Mouse (Mus musculus): ENCODE results near the gene Dhps. TPM values are rescaled to one million over a fixed set of nuclear protein-coding genes. Genes with fewer than 3 reads are reported as not detected.

Dhps gene
- polyA plus RNA-seq (2015; fragmentation: Nextera tagmentation; extraction: Ambion mirVana): 86.9 and 109 TPM in 2 replicates

DNA sequence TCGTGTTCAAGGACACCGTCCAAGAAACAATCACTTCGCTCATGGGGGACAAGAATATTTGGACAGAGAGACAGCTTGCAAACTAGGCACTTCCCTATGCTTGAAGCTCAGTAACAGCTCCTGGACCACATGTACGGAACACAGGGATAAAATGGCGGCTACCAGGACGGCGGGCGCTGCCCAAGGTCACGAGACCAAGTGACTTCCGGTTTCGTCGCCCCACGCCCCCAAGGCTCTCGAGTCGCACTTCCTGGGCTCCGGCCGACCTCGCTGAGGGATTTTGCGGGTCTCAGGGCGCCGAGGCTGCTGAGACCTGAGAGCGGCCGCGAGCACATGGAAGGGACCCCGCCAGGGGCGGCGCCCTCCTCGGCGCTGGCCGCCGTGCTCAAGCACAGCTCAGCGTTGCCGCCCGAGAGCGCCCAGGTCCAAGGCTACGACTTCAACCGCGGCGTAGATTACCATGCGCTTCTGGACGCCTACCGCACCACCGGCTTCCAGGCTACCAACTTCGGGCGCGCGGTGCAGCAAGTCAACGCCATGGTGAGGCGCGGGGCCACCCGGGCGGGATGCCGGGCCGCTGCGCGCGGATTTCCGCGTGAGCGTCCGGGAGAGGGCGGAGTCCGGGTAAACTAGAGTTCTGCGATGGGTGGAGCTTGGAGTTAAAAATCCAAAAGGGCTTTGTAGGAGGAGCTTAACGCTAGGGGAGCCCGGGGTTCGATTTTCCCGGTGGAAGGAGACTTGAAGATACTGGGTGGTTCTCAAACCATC, at the start of gene Dhps:
Gene Dhps, plus strand, starts transcription at position 244 of the 768 bp plus-strand sequence.
- Histone ChIP-seq H3K36me3 (peaks cover 54% of the 10 kb centered on the region), H3K27me3 (no peaks in the 10 kb centered on the region), H3K9me3 (no peaks in the 10 kb centered on the region), H3K4me3 (peak within 1 kb of the TSS; percentile 82), H3K27ac (replicated peaks) (peak within 1 kb of the TSS; percentile 93), H3K4me2 (peak within 1 kb of the TSS; percentile 59), H3K9ac (peak within 1 kb of the TSS; percentile 83), H3K4me1 (replicated peaks) (peaks cover 24% of the 10 kb centered on the region)
- WGBS: 0% methylated on average over 68 of the region's 68 CpGs
- ATAC-seq (ENCODE audit: low read depth): peak; percentile 90

DNA sequence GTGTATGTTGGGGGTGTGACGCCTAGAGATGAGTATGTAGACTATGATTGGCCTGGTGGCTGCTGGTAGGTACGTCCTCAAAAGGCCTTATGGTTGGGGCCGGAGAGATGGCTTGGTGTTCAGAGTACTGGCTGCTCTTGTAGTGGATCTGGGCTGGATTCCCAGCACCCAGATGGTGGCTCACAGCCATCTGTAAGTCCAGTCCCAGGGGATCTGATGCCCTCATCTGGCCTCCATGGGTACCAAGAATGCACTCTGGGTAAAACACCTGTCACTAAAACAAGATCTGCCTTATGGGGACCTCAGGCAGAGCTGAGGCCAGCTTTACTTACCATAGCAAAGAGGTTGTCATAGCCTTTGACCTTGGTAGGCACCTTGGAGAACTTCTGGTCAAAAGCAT, 47.7 kb upstream of the Dhps start:
- Histone ChIP-seq H3K27me3 (no peaks in the 10 kb centered on the region), H3K36me3 (peaks cover 52% of the 10 kb centered on the region), H3K9me3 (no peaks in the 10 kb centered on the region), H3K4me2 (peak overlapping the region; percentile 96), H3K9ac (no peak overlapping the region), H3K4me1 (replicated peaks) (peaks cover 38% of the 10 kb centered on the region), H3K4me3 (peak overlapping the region; percentile 86; the same call in 1 of the 2 replicates), H3K27ac (replicated peaks) (no peak overlapping the region)
- ATAC-seq (ENCODE audit: low read depth): no peak
- WGBS: 98% methylated on average over 3 of the region's 3 CpGs

DNA sequence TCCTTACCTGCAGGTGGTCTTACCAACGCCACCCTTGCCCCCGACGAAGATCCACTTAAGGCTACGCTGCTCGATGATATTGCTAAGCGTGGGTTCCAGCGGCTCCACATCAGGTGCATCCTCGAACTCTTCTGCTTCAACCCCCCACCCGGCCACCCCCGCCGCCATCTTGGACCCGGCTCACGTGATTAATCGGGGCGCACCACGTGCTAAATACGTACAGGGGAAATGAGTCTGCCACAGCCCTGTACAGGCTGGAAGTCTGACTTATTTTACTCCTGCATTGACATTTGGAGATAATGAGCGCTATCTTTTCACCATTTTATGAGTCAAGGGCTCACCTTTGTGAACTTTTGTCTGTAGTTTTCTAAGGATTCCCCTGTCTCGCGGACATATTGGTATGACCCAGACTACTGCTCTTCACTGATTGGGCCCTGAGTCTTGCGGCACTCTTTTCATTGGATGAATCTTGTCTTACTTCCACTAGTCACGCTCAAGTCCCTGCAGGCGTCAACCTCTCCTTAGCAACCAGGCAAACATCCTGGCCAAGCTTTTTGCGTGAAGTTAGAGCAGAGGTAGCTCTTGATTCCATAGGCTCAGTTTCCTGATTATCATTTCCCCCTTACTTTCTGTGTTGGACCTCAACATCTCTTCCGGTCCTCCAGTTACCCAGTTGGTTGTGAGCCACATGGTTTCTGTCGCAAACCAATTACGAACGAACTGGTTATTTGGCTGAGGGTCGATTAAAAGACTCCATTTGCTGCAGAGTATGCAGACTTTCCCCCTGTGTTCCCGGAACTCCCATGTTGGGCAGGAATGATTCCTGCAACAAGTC, 46.2 kb upstream of the Dhps start, which contains the start of gene Asna1:
Gene Asna1, minus strand, starts transcription at position 184 of the 835 bp plus-strand sequence.
- Histone ChIP-seq H3K27me3 (no peaks in the 10 kb centered on the region), H3K9me3 (no peaks in the 10 kb centered on the region), H3K9ac (peak within 1 kb of the TSS; percentile 89), H3K4me2 (peak within 1 kb of the TSS; percentile 96), H3K4me1 (replicated peaks) (peaks cover 43% of the 10 kb centered on the region), H3K27ac (replicated peaks) (peak within 1 kb of the TSS; percentile 93), H3K36me3 (peaks cover 48% of the 10 kb centered on the region), H3K4me3 (peak within 1 kb of the TSS; percentile 86)
- peak; percentile 87 for ATAC-seq (ENCODE audit: low read depth)
- WGBS: 6% methylated on average over 30 of the region's 30 CpGs

DNA sequence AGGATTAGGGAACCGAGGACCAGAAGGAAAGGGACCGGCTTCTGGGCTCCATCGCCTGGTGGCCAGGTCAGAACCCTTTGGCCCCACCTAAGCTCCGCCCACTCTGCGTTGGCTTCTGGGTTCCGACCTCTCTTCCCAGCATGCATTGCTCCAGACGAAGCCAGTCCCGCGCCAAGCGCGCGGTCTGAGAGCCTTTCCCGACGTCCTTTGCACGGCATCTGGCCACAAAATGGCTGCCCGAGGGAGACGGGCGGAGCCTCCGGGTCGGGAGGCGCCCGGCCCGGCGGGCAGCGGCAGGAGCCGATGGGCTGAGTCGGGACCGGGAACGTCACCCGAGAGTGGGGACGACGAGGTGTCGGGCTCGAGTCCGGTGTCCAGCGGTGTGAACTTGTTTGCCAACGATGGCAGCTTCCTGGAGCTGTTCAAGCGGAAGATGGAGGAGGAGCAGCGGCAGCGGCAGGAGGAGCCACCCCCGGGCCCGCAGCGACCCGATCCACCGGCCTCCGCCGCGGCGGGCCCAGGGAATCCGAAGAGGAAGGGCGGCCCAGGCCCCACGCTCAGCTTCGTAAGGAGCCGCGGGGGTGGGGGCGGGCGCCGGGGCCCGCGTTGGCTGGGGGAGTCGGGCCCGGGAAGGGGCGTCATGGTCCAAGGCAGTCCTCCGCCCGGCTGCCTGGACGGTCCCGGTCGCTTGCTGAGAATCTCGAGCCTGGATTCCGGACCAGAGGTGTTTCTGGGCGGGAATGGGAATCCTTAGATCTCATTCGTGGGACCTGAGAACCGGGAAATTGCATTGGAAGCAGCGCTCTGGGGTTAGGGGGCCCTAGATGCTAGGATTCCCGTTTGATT, 44.7 kb upstream of the Dhps start, which contains the start of gene Trir:
Gene Trir, plus strand, starts transcription at position 154 of the 846 bp plus-strand sequence.
- H3K4me3 ChIP-seq: peak within 1 kb of the TSS; percentile 86
- peaks cover 43% of the 10 kb centered on the region for H3K4me1 ChIP-seq (replicated peaks)
- H3K36me3 ChIP-seq: peaks cover 46% of the 10 kb centered on the region
- WGBS: under 1% methylated on average over 75 of the region's 75 CpGs
- H3K27me3 ChIP-seq: no peaks in the 10 kb centered on the region
- H3K27ac ChIP-seq (replicated peaks): peak within 1 kb of the TSS; percentile 93
- H3K4me2 ChIP-seq: peak within 1 kb of the TSS; percentile 96
- peak within 1 kb of the TSS; percentile 99 for H3K9ac ChIP-seq
- peak; percentile 69 for ATAC-seq (ENCODE audit: low read depth)
- H3K9me3 ChIP-seq: no peaks in the 10 kb centered on the region

DNA sequence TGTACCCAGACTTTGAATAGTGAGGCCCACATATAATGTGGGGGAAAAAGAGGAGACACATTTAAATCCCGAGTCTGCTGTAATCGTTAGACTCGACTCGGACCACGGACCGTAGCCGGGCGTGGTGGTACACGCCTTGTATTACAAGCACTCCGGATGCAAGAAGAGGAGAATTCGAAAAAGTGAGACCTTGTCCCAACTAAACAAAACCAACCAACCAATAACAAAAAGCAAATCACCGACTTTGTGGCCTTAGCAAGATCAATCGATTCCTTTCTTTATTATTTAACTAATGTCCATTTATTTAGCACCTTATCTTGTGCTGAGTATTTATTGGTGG, 44.1 kb upstream of the Dhps start:
- Histone ChIP-seq H3K4me3 (peak overlapping the region; percentile 86), H3K9me3 (no peaks in the 10 kb centered on the region), H3K27me3 (no peaks in the 10 kb centered on the region), H3K4me2 (peak overlapping the region; percentile 96), H3K4me1 (replicated peaks) (peaks cover 43% of the 10 kb centered on the region), H3K36me3 (peaks cover 46% of the 10 kb centered on the region), H3K9ac (peak overlapping the region; percentile 99), H3K27ac (replicated peaks) (peak overlapping the region; percentile 93)
- ATAC-seq (ENCODE audit: low read depth): no peak
- under 1% methylated on average over 13 of the region's 13 CpGs for WGBS

DNA sequence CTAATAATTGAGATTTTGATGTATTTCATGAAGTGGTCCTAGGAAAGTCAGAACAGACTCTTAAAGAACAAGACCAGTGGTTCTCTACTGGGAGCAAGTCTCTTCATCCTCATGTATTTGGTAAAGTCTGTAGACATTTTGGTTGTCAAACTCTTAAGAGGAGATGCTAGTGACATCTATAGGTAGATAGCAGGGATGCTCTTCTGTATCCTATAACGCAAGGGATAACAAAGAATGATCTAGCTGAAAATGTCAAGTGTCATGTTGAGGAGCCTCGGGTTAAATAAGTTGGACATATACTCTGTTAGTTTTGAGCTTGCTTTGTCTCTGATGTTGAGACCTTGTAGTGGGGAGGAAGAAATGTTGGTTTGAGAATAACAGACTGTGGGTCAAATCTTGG, 43.6 kb upstream of the Dhps start:
- Histone ChIP-seq H3K4me1 (replicated peaks) (peaks cover 43% of the 10 kb centered on the region), H3K9ac (peak overlapping the region; percentile 99), H3K4me2 (peak overlapping the region; percentile 96), H3K9me3 (no peaks in the 10 kb centered on the region), H3K27me3 (no peaks in the 10 kb centered on the region), H3K36me3 (peaks cover 46% of the 10 kb centered on the region), H3K4me3 (peak overlapping the region; percentile 86), H3K27ac (replicated peaks) (0 out of 2 replicates have a peak overlapping the region, but pooled peaks have one; percentile 7)
- 25% methylated on average over 2 of the region's 2 CpGs for WGBS
- no peak for ATAC-seq (ENCODE audit: low read depth)

DNA sequence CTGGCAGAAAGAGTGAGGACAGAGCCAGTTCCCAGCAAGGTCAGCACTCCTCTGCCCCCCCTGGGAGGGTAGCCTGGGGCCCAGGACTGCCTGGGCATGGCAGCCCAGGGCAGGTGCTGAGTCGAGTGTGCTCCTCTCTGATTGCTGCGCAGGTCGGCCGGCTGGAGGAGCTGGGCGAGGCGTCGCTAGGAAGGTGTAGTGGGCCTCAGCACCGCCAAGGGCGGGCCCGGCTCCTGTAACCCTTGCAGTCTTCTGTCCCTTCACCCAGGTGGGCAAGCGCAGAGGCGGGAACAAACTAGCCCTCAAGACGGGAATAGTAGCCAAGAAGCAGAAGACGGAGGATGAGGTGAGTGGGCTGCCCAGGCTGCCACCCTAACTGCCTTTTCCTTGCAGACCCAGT, 42.3 kb upstream of the Dhps start:
- Histone ChIP-seq H3K4me3 (no peak overlapping the region; the same call in 1 of the 2 replicates), H3K4me2 (peak overlapping the region; percentile 96), H3K27me3 (no peaks in the 10 kb centered on the region), H3K27ac (replicated peaks) (no peak overlapping the region), H3K36me3 (peaks cover 37% of the 10 kb centered on the region), H3K4me1 (replicated peaks) (peaks cover 35% of the 10 kb centered on the region), H3K9me3 (no peaks in the 10 kb centered on the region), H3K9ac (peak overlapping the region; percentile 99; the same call in 1 of the 2 replicates)
- no peak for ATAC-seq (ENCODE audit: low read depth)
- WGBS: 94% methylated on average over 14 of the region's 14 CpGs

DNA sequence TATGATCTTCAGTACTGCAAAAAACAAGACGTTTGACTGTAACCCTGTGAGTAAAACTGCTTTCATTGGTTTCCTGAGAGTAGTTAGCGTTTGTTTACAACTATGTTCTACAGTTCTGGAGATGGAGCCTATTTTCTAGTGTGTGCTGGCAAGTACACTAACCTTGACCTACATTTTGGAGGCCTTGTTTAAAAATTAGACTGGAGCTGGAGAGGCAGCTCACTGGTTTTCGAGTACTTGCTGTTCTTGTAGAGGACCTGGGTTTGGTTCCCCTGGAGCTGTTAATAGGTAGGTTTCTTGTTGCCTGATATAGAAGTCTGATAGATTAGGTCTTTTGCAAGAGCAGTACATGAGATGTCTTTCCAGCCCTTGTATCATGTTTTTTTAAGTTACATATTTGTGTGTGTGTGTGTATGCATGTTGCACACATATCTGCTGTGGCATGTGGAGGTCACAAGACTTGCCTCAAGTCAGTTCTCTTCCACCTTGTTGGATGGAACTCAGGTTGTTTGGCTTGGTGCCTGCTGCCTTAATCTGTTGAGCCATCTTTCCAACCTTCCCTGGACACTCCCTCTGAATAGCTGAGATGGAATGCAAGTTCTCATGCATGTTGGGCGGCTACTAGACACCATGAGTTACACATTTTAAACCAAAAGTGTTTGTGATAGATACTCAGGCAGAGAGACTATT, 38.8 kb upstream of the Dhps start:
- Histone ChIP-seq H3K9me3 (no peaks in the 10 kb centered on the region), H3K27me3 (no peaks in the 10 kb centered on the region), H3K27ac (replicated peaks) (no peak overlapping the region), H3K4me2 (no peak overlapping the region), H3K36me3 (peaks cover 37% of the 10 kb centered on the region), H3K9ac (no peak overlapping the region), H3K4me1 (replicated peaks) (peaks cover 30% of the 10 kb centered on the region), H3K4me3 (no peak overlapping the region)
- WGBS: 90% methylated on average over 4 of the region's 4 CpGs
- no peak for ATAC-seq (ENCODE audit: low read depth)

DNA sequence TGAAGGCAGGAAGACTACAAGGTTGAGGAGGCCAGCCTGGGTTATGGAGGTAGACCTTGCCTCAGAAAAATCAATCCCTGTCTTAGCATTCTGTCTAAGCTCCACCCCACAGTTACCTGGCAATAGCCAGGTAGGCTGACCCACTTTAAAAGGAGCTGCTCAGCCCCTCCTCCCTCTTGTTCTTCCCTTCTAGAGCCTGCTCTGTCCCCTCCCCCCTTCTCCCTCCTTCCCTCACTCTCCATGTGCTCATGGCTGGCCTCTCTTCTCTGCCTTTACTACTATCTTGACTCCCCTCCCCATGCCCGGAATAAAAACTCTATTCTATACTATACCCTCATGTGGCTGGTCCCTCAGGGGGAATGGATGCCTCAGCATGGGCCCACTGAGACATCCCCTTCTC, 37.7 kb upstream of the Dhps start:
- WGBS: 61% methylated on average over 1 of the region's 1 CpGs
- Histone ChIP-seq H3K27me3 (no peaks in the 10 kb centered on the region), H3K4me2 (no peak overlapping the region), H3K27ac (replicated peaks) (no peak overlapping the region), H3K4me1 (replicated peaks) (peaks cover 28% of the 10 kb centered on the region), H3K9ac (no peak overlapping the region), H3K36me3 (peaks cover 37% of the 10 kb centered on the region), H3K4me3 (no peak overlapping the region), H3K9me3 (no peaks in the 10 kb centered on the region)
- ATAC-seq (ENCODE audit: low read depth): no peak

DNA sequence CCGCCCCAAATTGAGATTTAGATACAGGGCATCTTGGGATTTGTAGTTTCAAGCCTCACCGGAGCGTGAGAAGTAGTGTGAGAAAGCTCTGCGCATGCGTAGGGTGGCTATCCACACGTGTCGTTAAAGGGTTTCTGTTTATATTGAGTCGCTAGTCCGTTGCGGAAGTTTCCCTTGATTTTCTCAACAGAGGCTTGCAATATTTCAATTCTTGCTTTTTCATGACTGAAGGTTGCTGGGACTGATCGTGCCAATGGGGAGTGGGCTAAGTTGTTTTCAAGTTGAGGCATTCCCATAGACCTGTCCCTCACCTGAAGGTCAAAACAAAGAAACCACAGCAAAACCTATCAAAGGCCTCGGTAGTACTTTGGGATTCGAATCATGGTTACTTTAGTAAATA, 36.8 kb upstream of the Dhps start:
- H3K27me3 ChIP-seq: no peaks in the 10 kb centered on the region
- peak overlapping the region; percentile 99 for H3K4me2 ChIP-seq
- H3K4me1 ChIP-seq (replicated peaks): peaks cover 29% of the 10 kb centered on the region
- H3K36me3 ChIP-seq: peaks cover 32% of the 10 kb centered on the region
- H3K9me3 ChIP-seq: no peaks in the 10 kb centered on the region
- ATAC-seq (ENCODE audit: low read depth): no peak
- WGBS: 4% methylated on average over 13 of the region's 13 CpGs
- H3K4me3 ChIP-seq: peak overlapping the region; percentile 76
- no peak overlapping the region for H3K27ac ChIP-seq (replicated peaks)
- H3K9ac ChIP-seq: peak overlapping the region; percentile 77

DNA sequence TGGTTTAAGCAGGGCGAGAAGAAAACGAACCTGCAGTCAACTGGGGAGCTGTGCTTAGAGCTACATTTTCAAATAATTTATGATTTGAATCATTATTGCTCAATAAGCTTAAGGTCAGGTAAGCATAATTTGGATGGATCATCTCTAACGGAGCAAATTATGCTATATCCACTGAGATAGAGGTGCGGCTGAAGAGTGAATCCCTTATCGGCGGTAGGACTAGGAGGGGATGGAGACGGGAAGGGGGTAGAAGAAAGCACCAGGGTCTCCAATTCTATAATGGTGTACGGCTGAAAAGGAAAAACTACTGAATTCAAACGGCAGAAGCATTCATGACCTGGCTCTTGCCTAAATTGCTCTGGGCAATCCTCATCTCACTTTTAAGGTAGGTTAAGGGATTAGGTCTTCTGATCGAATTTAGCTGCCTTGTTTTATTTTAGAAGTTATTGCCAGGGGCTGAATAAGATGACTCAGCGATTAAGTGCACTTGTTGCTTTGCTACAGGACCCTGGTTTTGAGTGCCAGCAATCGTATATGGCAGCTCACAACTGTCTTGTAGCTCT, 36.3 kb upstream of the Dhps start:
- Histone ChIP-seq H3K9me3 (no peaks in the 10 kb centered on the region), H3K9ac (peak overlapping the region; percentile 77), H3K27me3 (no peaks in the 10 kb centered on the region), H3K36me3 (peaks cover 27% of the 10 kb centered on the region), H3K27ac (replicated peaks) (no peak overlapping the region), H3K4me1 (replicated peaks) (peaks cover 29% of the 10 kb centered on the region), H3K4me2 (peak overlapping the region; percentile 99), H3K4me3 (peak overlapping the region; percentile 76)
- WGBS: 7% methylated on average over 12 of the region's 12 CpGs
- no peak for ATAC-seq (ENCODE audit: low read depth)

All from neural tube, embryonic 13.5 days (tissue).